Mouse (Mus musculus): ENCODE data around the gene Lurap1l.

Gene Lurap1l

DNA sequence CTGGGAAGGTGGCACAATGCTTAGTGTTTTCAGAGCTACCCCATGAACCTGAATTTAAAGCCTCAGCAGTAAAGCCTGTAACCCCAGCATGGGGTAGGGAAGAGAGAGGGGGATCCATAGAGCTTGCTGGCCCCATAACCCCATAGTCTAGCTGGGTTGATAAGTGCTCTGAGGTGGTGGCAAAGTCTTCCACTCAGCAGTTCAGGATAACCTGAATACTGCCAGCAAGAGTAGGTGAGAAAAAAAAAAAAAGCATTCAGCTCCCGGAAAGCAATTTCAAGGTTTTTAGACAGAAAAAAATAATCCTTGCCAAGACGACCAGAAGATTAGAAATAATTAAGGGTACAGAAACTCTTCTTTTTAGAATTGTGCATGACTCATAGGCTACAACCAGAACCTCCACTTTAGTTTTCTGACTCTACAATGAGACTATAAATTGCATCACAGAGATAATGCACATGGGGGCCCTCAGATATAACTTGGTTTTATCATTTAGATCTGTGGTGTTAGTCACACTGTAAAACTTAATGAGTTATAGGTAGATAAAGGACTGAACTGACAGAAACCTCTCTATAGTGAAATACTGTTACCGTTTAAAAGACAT is 8.2 kb downstream of the Lurap1l start:
- DNase-seq: no peak

DNA sequence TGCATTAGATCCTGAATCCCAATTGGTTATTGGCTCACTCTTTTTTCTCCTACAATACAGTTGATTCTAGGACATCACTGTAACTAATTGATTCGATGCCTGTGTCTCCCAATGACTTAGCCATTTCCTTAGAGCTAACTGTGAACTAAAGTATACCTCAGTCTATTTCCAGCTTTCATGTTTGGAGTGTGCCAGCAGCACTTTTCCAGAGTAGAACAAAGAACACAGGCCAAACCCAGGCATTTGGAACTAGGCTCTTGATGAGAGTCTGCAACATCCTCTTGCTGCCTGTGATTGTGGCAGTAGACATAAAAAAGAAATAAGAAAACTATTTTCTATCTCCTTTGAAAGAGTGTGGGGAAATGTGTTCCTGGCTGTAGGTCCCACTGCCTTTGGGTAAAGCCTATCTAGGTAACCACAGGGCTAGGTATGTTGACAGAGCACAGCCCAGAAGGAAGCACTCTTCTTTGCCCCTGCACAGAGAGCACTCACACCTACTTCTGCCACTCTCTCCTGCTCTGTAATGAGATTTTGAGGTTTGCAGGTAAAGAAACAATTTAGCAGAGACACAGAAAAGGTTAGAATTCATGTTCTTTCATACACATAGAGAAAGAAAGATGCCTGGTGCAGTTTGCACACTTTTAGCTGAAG is 8.9 kb downstream of the Lurap1l start:
- DNase-seq: no peak

DNA sequence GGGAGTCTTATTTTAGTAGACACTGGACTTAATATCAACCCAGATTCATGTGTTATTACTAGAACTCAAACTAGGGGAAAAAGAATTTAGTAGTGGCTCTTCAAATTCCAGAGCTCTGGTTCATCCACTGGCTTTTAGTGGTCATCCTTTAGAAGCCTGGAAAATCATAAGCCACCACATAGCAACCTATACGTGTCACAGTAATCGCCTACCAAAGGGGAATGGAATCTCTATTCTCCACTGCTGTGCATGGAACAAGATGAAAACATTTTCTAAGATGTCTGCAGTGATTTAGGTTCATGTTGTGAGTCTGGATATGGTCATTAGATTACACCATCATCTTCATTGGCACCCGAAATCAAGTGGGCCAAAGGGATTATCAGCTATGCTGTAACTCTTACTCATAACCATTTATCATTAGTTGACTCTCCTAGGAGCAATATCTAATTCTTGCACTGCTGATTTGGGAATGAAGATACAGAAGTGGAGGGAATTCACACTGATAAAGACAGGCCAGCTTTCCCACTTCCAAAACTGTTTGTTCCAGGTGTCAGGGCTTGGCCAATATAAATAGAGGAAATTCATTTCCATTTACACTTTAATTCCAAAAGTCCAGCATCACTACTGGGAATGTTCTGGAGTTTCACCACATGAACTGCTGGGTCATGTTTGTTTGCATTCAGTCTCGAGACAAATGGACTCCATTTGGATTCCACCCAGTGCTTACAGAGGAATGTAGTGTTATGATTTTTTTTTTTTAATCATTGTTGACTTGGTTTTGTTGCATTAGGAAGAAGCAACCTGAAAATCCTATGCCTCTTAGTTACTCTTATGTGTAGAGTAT is 11.4 kb downstream of the Lurap1l start:
- no peak for DNase-seq

DNA sequence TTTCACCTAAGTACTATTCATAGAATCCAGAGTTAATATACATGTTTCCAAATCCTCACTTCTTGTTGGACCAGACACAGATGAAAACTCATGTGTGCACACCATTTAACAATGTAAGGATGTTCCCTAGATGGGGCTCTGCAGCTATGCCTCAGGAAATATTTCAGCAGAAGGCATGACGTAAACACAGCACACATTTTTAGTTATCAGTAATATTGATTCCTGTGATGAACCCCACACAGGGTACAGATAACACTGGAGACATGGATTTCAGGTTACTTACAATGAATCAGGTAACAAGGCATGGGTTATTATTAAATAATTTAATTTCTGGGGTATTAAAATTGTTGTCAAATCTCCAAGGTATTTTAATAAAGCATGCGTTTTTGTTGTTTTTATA is 12.2 kb downstream of the Lurap1l start:
- DNase-seq: no peak

DNA sequence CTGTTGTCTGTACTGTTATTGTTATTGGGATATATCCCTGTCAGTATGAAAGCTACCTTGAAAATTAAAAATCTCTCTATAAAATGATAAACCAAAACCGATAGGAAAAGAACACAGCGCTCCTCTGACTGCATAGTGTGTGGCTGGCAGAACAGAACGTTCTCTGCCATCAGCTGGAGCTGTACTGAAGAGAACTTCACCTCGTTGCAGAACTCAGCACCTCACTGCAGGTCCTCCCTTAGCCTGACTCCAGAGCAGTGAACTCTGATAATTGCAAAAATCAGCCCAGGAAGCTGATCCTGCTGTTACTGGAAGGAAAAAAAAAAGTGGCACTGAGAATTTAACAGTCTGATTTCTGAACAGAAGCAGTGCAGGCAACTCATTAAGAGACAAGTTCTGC is 14.4 kb downstream of the Lurap1l start:
- no peak for DNase-seq

DNA sequence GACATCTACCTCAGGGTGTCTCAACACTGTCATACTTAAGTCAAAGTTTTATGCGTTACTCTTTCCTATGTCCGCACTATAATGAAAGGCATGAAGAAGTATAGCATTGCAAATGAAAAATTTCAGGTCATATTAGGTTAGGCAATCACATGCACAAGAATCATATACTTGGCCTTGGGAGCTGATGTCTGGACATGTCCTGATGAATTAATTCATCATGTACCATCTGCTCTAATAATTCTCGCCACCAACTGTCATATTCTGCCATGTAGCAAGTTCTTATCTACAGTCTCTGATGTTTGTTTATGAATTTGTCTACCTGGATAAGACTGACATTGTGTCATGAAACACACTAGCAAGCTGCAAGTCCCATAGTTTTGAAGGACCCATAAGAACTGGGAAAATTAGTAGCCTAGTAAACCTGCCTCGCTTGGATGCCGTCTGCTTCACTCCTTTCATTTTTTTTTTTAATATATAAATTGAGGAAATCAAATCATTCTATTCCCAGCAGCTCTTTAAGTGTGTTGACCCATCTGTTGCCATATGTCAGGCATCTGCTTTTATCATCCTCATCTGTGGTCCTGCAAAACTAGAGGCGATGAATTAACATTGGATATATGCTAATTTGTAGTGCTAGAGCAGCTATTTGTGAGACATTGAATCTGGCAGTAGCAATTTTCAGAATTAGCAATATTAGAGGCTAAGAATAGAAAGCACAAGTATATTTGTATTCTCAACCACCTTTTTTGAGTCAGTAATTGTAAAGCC is 15.5 kb downstream of the Lurap1l start:
- DNase-seq: no peak

DNA sequence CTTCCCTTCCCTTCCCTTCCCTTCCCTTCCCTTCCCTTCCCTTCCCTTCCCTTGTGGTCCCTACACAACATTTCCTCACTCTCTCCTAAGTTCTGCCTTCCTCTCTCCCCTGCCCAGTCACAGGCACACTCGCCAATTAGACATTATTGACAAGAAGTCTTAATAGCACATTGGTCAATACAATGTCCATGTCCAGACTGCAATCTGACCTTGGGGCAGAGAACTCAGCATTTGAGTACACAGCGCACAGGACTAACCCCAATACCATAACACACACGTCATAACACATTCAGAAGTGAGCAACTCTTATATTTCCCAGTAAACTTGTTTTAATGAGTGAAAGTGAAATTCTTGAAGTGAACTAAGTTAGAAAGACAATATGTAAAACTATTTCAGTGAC is 24.3 kb downstream of the Lurap1l start:
- DNase-seq: no peak

DNA sequence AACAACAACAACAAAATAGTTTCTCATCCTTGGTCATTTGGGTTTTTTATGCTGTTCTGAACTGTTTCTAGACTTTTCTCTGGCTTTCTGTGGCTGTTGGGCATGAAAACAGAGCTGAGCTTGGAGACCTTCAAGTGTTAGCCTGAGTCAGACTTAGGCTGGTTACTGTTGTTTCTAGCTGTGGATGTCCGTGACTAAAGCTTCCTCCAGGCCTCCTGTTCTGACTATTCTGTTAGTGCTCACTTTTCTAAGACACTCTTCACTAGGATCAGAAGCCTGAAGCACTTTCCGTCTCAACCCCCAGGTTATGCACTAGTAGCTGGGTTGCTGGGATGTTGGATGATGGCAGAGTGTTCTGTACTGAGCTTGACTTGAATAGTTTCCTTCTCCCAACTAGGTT is 28.7 kb downstream of the Lurap1l start:
- no peak for DNase-seq

DNA sequence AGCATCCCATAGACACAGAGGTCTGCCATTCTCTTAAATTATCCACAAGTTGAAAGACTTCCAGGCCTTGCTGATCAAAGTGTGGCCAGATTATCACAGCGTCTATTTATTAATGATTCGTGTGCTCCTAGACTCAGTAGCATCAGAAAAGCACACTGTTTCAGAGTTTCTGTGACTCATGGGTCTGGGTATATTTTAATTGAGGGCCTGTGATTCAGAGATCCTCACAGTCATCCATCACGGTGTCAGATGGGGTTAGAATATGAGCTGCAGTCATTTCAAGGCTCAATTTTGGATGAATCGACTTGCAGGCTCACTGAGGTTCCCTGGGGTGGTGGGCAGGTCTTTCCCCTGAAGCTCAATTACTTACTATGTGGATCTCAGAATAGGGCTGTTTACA is 30.5 kb downstream of the Lurap1l start:
- DNase-seq: no peak

DNA sequence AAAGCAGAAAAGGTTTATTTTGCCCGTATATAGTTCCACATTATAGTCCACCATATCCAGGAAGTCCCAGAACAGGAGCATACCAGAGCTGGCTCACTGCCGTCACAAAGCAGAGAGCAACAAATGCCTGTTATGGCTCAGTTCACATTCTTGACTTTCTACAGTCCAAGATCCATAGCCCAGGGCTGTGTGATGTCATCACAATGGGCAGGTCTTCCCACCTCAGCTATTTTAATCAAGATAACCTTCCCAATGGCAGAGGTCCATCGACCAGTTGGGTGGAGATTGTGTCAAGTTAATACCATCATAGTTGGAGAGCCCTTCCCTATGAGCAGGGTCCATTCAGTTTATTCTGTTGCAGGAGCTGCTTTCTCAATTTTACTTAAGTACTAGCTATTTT is 31.5 kb downstream of the Lurap1l start:
- no peak for DNase-seq

DNA sequence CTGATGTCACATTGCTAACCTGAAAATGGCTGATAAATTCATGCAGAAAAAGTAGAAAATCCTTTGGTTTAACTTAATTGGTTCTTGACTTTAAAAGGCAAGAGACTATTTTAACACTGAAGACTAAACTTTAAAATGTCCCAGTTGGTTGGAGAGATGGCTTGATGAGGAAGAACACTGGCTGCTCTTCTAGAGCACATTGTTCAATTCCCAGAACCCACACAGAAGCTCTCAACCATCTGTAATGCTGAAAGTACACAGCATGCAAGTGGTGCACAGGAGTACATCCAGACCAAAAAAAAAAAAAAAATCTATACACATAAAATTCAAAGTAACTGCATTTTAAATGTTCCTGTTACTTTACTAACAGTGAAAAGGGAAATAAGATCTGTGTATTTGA is 34.2 kb downstream of the Lurap1l start:
- DNase-seq: no peak

DNA sequence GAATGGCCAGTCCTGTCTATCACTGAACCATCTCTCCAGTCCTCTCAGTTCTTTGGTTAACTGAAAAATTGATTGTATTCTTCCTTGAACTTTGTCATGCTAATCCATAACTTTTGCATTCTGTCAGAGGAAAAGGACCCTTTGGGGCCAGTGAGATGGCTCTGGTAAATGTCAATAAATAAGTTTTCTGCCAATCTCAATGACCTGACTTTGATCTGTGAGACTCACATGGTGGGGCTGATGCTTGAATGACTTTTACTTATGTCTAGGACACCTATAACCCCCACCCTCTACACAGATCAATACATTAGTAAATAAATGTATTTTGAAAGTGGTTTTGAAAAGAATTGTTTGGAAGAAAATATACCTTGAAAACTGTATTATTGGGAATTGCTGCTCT is 38.7 kb downstream of the Lurap1l start:
- DNase-seq: no peak

DNA sequence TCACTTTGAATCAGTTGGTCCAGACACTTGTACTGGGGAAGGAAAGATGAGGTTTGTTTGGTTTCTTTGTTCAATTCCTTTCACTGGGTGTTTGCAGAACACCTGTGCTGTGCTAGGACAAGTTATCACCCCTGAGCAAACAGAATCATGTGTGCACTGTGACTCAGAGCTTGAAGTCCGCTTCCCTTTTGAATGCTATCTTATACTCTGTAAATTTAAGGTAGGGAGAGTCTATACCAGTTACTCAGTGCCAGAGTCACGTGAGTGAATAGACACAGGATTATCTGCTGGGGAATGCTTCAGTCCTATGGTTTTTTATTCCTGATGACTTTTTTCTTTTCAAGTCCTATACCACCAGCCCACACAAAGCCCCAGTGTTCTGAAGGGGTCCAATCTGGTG is 39.3 kb downstream of the Lurap1l start:
- no peak for DNase-seq

DNA sequence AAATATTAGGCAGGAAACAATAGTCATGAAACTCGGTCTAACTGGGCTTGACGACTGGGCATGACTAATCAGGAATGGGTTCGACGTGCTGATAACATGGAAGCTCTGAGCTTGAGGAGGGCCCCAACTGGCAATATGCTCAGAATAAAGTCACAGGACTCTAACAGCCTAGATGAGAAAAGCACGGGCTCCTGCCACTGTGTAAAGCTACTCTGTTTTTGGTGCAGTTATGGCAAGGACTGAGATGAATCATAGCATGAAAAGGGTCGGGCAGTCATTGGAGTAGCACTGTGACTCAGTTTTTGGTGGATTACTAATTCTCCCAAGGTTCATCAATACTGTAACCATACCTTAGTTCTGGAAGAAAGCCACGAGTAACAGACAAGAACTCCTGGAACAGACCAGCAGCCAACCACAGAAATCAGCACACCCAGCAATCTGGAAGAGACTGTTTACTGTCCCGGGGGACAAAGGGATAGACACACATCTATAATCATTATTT is 39.9 kb downstream of the Lurap1l start:
- no peak for DNase-seq

DNA sequence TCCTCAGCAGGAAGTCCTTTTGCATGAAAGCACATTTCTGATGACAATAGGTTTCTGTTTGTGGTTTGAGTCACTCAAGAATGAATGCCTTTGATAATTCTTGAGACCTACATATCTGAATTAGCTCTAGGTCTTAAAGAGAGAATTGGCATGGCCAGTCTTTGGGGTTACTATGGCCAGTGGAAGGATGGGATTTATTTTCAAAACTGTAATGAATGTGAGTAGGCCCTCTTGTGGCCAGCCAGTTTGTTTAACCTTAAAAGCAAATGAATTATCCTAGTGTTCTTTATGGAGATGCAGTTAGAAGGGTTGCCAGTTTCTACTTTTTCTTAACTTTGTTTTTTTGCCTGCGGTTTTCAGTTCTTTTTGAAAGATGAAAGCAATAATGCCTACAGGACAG is 42.2 kb downstream of the Lurap1l start:
- no peak for DNase-seq

DNA sequence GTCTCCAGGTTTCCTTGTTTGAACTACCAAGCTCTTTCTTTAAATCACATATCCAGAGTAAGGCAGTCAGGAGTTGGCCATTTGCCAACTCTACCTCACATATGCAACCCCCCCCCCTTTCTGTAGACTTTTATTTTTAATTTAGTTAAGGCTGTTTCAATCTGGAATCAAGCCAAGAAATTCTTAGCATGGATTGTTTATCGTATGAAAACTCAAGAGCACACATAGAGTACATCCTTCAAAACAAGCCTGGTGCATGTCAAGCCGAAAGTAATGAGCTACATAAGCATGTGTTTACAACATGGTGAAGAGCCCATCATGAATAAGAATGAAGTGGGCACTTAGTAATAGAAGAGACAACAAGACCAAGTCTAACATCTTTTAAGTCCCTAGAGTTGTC is 45.5 kb downstream of the Lurap1l start:
- no peak for DNase-seq

DNA sequence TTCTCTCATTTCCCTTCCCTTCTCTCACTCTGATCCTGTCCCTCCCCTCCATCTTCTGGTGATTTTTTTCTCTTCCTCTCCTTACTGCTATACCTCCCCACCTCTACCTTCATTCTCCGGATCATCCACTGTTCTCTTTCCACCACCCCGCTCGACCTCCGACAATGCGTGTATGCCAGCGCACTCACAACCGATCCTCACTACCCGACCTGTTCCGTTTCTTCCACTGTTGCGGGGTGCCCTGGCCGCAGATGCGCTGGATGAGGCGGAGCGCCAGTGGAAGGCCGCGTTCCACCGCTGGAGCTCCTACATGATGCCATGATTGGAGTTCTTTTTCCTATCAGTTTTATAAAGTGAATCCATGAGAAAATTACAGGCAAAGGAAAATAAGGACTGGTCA is 57.1 kb downstream of the Lurap1l start:
- DNase-seq: no peak

DNA sequence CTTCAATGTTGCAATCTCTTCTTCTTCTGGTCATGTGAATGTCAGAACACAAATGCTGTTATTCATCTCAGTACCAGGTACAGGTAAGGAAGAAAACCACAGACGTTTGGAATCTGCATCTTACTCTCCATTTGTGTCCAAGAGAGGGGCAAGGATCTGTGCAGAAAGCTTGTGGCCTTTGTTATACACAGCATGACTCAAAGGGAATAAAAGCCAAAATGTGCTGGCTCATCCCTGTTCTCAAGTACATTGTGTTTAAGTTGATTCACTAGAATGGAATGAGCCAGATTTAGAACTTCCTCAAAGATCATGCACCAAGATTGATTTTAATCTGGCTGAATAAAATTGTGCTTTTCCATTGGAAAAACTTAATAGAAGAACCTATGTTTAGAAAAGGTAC is 61.4 kb downstream of the Lurap1l start:
- DNase-seq: no peak

DNA sequence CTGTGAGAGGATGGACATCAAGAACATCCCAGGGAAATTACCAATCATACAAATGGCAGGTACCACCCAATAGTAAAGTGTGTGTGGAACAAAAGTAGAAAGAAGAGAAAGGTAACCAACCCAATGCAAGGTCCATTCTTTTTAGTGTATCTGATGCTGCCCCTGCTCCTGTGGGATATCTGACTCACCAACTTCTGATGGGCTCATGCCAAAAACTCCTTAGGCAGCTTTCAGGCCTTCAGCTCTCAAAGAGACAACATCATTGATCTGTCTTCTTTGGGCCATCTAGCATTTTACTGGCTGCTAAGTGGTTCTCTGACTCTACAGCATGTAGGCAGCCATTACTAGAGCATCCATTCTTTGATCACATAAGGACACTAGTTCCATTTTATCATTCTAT is 63.5 kb downstream of the Lurap1l start:
- no peak for DNase-seq

DNA sequence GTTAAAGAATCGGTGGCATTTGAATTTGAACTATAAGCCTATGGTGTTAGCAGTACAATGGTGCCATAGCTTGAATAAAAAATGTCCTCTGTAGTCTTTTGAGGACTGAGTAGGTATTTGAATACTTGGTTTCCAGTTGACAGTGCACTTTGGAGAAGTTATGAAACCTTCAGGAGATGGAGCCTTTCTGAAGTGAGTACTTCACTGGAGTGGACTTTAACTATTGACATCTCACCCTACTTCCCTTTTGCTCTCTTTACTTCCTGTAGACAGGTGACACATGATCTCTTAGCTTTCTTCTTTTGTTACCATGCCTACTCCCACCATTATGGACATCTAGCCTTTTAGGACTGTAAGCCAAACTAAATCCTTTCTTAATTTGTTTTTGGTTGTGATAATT is 80.4 kb downstream of the Lurap1l start:
- no peak for DNase-seq

DNA sequence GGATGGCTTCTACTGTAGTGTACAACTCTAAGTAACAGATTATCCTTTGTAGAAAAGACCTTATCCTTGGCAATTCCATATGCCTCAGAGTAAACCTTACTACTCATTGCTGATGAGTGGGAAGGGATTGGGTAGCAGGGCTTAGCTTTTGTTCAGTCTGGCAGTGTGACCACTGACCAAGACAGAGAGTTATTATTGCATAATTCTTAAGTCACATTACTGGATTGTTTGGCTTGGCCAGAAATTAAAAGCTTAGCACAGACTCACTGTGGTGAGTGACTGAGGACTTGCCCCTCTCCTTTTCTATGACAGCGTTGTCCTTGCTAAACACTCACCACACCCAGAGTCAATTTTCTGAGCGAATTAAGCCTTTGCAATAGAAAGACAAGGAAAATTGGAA is 93.1 kb downstream of the Lurap1l start:
- DNase-seq: no peak
